Mouse (Mus musculus) liver, postnatal 0 days (tissue): ENCODE results near the gene Prkcsh.

Experiments
- CTCF ChIP-seq: sonication (generic); IDR thresholded peaks from 2 replicates; pipeline ENCODE4 v1.5.1; 2016; ENCODE audit warnings: antibody characterized with exemption, low read depth
- EP300 ChIP-seq: IDR thresholded peaks from 2 replicates; pipeline ENCODE4 v1.6.1; 2016; ENCODE audit warnings: antibody characterized with exemption, low read depth, mild to moderate bottlenecking

DNA sequence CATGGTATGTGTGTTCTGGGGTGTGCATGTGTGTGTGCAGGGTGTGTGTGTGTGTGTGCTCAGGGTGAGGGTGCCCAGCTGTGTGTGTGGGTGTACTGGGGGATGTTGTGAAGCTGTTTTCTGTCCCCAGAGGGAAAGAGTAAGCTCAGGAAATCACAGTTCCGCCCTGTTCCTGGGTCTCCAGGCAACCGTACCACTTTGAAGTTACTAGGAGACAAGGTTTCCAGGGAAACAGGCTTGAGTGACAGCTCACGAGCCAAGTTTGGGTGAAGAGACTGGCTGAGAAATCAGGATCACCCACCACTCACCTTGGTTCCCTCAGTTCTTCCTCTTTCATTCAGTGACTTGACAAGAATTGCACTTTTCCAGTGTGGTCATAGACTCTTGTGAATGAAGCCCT lies 49.0 kb upstream of the Prkcsh start:
- TF ChIP-seq CTCF (no peak), EP300 (no peak)
